Mouse (Mus musculus) adrenal gland, adult 18-20 months (tissue): ENCODE results near the gene Sft2d1. TPM values are rescaled to one million over a fixed set of nuclear protein-coding genes. Genes with fewer than 3 reads are reported as not detected.

Experiments used
- DNase-seq, 2 experiments: peaks; one replicate each; pipeline ENCODE4 v3.0.0; 2021 to 2022; ENCODE audit warnings: low spot score in 2 of 2
- long read RNA-seq, 2 experiments: library from polyadenylated mRNA; stranded (forward); transcript quantifications; one replicate each; pipeline ENCODE4 v2.0.0; 2021
- total RNA-seq, 2 experiments: library from RNA; stranded (reverse); gene quantifications; 1 replicate in 1 of 2; 2 replicates in 1 of 2; pipeline ENCODE4 v1.2.3; 2021

Gene Sft2d1
- total RNA-seq, result 10 to 100 TPM; 38.1 to 43.2 TPM
- long read RNA-seq, experiment 1, transcript Sft2d1-209 (8 exons, 1,049 nt), result major isoform, 13 of 13 reads
- long read RNA-seq, experiment 1, partial matches to known transcripts, result 0 of 13 reads
- long read RNA-seq, experiment 1, other reads (novel, unspliced or antisense), result 0 of 13 reads
- long read RNA-seq, experiment 2, transcript Sft2d1-209 (8 exons, 1,049 nt), result major isoform, 47 of 50 reads
- long read RNA-seq, experiment 2, partial matches to known transcripts, result 0 of 50 reads
- long read RNA-seq, experiment 2, other reads (novel, unspliced or antisense), result 2 of 50 reads

DNA sequence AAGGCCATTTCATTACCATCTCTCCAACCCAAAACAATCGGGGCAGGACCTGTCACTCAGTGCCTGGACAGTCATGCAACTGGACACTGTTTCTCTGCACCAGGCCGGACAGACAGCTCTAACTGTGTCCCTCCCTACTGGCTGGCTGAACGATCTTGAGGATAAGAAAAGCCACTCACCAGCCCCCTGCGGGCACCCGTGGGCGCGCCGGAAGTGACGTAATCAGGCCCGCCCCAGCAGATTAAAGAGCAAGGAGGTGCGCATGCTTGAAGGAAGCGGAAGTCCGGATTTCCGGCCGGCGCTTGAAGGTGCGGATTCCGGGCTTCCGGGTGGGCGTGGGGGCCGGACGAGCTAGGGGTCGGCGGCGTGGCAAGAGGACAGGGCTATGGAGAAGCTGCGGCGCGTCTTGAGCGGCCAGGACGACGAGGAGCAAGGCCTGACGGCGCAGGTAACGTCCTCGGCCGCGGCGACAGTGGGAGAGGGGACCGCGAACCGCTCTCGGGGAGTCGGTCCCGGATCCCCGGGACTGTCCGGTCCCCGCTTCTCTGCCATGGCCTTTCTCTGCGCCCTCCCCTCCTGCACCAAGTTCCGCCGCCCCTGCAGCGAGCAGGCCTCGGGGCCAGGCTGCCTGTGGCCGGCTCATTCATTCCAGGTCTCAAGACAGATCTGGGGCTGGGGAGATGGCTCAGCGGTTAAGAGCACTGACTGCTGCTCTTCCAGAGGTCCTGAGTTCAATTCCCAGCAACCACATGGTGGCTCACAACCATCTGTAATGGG, at the start of gene Sft2d1:
Sft2d1 (plus strand) TSS at position 265 of the 777 bp plus-strand sequence.
- DNase-seq, result peak; percentile 97 to 98

DNA sequence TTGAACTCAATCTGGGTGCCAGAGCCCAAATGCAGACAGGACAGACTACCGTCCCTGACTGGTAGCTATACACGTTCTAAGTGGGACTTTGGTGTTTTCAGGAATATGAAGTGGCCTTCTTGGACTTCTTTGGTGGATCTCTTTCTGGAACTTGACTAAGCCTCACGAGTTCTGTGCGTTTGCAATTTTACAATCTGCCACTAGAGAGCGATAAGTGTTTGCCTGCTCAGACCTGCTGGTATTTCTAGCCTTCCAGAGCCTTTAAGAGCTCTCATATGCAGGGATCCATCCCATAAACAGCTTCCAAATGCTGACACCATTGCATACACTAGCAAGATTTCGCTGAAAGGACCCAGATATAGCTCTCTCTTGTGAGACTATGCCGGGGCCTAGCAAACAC, 46.3 kb upstream of the Sft2d1 start:
- DNase-seq, result peak in 1 of 2 experiments; percentile 35

DNA sequence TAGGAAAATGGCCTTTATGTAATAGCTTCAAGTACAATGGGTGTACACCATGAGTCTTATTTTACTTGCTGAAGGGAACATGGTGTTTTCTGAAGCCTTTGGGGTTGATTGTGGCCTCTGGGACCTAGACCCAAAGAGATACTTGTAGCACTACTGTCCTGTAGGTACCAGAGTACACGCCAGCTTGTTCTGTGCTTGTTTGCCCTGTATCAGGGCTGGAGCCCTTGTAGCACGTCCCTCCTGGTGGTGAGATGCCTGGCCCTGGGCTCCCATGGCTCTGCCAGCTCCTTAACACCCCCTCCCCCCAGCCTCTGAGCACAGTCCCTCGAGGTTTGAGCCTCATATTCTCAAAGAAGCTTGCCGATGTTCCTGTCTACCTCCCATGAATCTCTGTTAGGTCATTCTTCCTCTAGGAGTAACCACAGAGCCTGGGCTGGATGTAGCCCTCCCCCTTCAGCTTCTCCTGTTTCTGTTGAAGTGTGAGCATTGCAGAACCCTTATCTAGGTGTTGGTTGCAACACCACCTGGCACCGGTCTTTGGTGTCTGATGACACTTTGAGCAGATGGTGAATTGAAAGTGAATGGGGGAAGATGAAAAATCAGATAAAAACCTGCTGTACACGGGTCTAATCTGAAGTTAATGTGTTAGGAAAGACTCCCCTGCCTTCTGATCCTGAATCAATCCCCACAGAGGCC, 38.7 kb upstream of the Sft2d1 start:
- DNase-seq, result no peak

DNA sequence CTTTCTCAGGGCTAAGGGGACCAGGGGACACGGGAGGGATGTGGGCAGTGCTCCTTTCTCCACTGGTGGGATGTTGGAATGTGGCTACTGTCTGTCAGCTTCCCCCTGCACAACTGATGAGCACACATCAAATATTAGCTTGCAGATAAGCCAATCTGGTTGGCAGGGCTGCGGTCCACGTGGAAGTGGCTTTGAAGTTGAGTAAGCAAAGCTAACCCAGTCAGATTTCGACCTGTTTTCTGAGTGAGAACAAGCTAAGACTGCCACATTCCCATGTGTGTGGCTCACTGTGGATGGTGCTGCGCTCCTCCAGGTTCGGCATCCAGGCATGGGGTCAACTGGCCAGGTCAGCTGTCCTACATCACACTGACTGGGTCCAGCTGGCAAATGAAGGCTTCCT, 38.0 kb upstream of the Sft2d1 start:
- no peak for DNase-seq

DNA sequence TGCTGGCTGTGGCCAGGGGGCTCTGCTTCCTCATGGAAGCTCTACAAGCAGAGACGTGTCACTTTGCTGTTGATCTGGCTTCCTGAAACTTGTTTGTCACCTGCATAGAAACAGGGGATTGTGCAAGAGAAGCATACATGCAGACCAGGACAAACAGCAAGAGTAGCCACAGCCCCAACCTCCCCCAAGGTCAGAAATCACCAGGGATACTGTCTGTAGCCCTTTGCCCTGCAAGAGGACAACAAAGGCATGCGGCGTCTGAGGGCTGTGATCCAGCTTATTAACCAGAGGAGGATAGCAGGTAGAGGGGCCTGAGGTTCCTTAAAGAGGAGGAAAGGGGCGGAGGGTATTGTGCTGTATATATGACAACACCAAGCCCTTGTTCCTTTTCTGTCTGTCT, 34.8 kb upstream of the Sft2d1 start:
- no peak for DNase-seq

DNA sequence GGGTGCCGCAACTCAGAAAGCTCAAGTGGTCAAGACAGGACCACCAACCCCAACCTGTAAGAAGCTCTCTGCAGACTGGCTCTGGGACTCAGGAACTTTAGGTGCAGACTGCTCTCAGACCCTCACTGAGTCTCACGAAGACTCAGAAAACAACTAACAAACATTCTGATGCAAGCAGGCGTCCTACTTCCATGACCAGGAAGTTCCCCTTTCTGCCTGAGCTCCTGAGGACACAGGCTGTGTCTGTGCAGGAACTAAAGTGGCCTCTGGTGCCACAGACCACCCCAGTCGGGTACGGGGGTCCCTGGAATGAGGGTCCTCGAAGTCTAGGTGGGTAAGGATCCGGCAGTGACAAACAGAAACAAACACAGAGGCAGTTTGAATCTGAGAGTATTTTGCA, 34.2 kb upstream of the Sft2d1 start:
- DNase-seq, result no peak

DNA sequence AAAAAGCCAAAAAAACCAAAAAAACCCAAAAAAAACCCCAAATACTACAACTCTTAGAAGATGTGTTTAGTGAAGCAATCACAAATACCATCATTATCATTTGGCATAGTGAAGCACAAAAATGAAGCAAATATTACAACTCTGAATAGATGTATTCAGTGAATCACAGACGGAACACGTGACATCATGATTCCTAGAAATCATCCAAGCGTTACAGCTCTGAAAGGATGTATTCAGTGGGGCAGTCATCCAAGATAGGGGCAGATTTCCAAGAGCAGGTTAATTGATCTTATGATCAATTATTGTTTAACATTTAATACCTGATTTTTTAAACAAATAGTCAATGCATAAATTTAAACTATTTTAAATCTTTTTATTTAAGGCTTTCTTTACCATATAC, 33.6 kb upstream of the Sft2d1 start:
- no peak for DNase-seq

DNA sequence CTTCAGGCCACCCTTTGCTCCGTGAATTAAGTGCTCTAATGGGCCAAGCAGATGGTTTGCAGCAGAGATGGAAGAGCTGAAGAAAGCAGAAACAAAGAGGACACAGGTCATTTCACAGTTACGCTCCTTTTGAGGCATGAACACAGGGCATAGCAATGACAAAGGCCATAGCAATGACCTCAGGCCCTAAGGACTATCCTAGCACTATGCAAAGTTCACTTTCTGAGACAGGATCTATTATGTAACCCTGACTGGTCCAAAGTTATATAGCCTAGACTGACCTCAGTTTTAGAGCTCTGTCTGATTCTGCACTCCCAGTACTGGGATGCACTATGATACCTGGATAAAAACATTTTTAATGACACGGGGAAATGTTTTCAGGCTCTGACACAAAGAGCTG, 32.5 kb upstream of the Sft2d1 start:
- no peak for DNase-seq

DNA sequence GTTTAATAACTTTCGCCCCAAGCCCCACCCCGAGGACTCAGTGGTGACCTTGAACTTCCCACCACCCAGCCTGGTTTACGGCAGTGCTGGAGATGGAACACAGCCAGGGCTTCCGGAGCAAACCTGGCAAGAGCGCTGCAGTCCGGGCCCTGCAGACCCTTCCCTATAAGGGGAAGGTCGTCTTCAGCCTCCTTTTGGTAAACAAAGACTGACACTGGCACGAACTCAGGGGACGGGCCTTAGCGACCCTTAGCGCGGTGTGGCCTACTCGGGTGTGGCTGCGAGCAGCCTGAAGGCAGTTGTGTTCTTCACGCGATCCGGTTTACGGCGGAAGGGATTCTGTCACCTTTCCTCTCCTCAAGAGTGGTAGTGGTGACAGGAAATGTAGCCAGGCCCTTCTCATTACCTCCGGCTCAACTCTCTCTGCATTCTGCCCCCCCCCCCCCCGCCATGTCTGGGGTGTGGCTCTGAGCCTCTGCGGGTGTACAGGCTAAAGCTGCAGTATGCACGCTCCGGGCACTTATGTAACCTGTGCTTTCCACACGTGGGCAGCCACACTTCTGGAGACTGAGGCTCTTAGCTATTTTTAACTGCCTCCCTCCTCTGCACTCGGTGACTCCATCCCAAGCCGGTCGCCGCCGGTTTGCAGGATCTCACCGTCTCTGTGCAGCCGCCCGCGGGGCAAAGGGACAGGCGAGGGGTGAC, 27.9 kb upstream of the Sft2d1 start, which contains the start of gene Mpc1:
Mpc1 (plus strand) TSS at position 84 of the 705 bp plus-strand sequence.
- DNase-seq, result peak; percentile 55 to 60

DNA sequence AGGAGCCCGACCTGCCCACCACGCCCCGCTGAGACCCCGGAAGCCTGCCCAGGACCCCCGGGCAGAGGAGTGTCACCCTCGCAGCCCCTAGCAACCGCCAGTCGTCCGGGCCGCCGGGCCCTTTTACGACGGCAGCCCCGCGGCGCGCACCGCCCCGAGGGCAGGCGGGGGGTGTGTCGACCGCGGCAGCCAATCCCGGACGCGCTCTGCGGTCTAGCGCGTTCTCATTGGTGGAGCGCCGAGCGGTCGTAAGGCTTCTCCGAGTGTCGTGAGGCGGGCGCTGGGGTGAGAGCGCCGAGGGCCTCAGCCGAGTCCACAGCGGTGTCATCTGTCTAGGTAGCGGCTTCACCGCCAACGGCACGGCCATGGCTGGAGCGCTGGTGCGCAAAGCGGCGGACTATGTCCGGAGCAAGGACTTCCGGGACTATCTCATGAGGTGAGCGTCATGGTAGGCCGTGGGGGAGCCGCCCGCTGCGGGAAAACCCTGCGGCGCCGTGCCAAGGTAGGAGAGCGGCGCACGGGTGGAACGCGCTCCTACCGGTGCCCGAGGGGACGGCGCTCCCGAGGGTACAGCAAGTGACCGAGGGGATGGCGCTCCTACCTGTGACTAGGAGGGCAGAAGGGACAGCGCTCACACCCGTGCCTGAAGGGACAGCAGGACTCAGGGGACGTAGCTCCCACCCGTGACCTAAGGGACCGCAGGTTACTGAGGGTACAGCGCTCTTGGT, 27.2 kb upstream of the Sft2d1 start:
- peak; percentile 93 to 94 for DNase-seq

DNA sequence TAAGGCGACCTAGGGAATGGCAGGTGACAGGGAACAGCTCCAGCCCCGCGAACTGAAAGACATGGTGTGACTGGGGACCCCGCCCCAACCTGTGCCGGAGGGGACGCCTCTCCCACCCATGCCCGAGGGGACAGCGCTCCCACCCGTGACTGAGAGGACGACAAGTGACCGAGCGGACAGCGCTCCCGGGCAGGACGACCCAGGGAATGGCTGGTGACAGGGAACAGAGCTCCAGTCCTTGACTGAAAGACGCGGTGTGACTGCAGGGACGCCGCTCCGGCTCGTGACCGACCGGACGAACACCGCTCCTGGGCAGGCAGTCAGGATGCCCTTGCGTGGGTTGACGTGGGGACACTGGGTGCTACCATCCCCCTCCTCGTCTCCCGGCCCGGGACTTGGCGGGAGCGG, 26.6 kb upstream of the Sft2d1 start:
- peak; percentile 42 to 51 for DNase-seq

DNA sequence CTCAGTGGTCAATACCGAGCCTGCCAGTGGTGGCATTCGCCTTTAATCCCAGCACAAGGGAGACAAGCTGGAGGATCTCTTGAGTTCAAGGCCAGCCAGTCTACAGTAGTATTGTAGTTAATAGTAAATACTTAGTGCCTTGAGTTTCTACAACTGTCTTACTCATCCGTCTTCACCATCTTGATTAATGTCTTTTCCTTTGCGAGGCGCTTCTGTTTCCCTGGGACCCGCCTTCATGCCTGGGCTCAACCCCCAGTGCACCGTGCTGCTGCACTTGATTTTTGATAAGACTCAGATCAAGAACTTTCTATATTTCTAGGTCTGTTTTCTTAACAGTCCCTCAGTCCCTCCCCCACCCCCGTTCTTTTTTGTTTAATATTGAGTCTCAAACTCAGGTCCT, 25.8 kb upstream of the Sft2d1 start:
- no peak for DNase-seq

DNA sequence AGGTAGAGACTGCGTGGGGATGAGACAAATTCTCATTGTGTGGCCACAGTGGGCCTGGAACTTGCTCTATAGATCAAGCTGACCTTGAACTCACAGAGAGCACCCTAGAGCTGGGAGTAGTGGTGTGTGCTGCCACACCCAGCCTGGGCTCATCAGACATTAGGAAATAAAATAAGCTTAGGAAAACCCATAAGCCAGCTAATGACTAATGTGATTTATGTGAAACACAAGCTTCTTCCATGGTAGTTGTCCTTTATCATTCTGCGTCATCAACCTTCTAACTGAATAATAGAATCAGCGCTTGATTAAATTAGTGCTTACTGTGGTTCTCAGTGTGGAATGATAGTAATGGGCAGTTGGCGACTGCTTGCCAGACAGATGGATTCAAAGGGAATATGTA, 23.9 kb upstream of the Sft2d1 start:
- DNase-seq, result no peak

DNA sequence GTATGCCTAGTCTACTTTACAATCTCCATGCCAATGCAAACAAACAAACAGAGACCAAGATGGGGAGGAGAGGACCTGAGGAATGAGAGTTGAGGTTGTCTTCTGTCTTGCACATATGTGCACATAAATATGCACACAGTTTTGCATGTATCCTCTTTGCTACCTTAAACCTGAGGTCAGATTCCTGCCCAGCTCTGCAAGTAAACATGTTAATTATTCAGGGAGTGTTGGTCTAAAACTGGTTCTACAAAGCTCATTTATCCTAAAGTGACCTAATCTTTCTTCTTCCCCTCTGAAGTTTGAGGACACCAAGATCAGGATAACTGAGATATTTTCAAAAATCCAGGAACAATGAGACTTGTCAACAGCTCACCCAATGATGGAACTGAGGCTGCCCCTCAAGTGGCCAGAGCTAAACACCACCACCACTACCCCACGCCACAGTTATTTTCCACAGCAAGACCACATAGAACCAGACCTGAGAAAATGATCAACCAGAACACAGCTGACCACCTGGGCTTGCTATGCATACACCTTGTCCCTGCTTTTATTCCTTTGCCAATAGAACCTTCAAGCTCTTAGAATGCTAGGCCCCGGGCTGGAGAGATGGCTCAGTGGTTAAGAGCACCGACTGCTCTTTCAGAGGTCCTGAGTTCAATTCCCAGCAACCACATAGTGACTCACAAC, 20.8 kb upstream of the Sft2d1 start:
- no peak for DNase-seq

DNA sequence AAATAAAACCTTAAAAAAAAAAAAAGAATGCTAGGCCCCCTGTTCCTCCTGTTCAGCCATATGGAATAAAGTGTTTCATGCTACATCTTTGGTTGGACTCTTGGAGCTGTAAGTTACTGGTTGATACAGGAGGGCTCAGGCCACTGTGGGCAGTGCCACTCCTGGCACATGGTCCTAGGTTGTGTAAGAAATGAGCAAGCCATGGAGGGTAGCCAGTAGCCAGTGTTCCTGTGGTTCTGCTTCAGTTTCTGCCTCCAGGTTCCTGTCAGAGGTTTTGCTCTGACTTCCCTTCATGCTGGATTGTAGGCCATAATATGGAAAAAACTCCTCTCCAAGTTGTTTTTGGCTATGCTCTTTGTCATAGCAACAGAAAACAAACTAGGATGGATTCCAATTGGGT, 20.2 kb upstream of the Sft2d1 start:
- no peak for DNase-seq

DNA sequence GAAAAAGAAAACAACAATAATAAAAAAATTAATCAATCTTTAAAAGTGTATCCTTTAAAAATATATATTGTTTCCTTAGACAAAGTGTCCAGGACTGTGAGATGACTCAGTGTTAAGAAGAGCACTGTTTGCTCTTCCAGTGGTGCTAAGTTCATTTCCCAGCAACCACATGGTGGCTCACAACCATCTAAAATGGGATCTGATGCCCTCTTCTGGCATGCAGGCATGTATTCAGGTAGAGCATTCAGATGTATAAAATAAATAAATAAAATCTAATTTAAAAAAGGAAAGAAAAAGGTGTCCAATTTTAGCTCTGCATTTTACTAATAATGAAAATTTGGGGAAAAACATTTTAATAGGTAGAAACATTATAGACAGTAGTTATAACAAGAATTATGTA, 15.1 kb upstream of the Sft2d1 start:
- no peak for DNase-seq

DNA sequence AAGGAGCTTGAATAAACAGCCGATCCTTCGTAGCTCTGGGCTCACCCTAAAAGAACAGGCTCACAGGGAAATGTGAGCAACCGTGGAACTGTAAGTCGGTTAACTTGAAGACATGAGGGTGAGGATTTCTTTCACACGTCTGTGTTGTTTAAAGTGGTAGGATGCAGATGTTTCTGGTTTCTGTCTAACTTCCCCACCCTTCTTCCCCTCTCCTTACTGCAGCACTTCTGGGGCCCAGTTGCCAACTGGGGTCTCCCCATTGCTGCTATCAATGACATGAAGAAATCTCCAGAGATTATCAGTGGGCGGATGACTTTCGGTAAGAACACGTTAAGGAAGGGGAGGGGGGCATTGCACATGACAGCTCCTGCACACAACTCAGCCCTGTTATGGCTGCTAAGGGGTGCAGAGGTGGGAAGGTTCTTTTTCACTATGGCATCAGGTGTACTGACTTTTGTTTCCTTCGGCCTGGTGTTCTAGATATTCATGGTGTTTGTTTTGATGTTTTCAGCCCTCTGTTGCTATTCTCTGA, 14.5 kb upstream of the Sft2d1 start:
- DNase-seq, result no peak

DNA sequence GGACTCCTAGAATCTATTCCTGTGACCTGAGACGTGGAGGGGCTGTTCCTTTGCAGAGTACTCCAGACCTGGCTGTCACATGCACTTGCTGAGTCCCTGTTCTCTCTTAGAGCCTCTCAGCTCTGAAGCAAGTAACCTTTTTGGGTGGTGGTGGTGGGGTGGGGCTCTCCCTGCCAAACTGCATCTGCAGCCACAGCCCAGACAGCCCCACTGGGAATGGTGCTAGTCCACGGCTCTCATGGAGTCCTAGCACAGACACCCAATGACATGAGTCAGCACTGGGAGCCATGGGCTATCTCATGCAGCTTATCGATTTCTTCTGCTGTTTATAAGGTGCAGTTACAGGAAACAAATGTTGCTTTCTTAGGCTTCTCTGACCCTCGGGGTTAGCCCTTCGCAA, 13.2 kb upstream of the Sft2d1 start:
- DNase-seq, result no peak

DNA sequence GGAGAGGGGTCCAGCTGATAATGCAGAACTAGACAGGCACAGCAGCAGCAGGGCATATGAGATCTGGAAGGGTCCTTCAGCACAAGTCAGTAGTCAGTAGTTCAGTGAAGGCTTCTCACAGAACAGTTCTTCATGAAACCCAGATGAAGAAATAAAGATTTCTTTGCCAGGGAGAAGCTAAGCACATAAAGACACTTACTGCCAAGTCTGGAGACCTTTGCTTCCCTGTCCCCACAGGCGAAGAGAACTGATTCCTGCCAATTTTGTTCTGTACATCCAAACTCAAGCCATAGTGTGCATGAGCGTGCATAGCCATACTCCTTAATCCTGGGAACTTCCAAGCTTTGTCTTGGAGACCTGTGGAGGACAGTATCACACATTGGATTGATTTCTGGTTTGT, 12.6 kb upstream of the Sft2d1 start:
- no peak for DNase-seq

DNA sequence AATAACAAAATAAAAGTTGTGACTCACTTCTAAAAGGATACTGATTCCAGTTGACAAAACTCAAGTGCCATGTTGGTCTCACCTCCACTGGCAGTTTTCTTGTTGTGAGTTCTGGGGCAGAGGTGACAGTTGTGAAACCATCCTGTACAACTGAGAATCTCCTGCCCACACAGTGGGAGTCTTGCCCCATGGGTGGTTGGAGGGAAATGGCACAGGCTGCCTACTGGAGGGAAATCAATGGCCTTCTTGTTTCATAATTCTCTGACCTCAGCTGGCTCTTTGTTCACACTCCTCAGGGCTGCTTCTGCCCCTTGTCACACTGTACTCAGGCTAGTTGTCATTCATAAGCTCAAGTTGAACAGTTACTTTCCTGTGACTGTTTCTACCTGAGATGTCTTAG, 11.4 kb upstream of the Sft2d1 start:
- DNase-seq, result no peak
